Mouse (Mus musculus) C2C12 (cell line): ENCODE measurements around the gene Specc1. TPM values are rescaled to one million over a fixed set of nuclear protein-coding genes. Genes with fewer than 3 reads are reported as not detected.

Experiments
- H3K27me3 ChIP-seq: one replicate; pipeline ENCODE4 v1.6.1; 2011; ENCODE audit not compliant: control insufficient read depth, insufficient read depth, insufficient read length
- H3K36me3 ChIP-seq: one replicate; pipeline ENCODE4 v1.6.1; 2011; ENCODE audit not compliant: control insufficient read depth, insufficient read depth
- H3K4me3 ChIP-seq: one replicate; pipeline ENCODE4 v1.5.1; 2011; ENCODE audit warnings: mild to moderate bottlenecking, control low read depth; ENCODE audit not compliant: poor library complexity, insufficient read depth, severe bottlenecking
- H3K79me2 ChIP-seq: one replicate; pipeline ENCODE4 v1.6.1; 2011; ENCODE audit not compliant: control insufficient read depth, insufficient read depth
- H3K79me3 ChIP-seq: one replicate; pipeline ENCODE4 v1.6.1; 2011; ENCODE audit warnings: low read depth, control low read depth
- H3ac ChIP-seq: one replicate; pipeline ENCODE3; 2011; ENCODE audit warnings: low read depth; ENCODE audit not compliant: control insufficient read depth, insufficient read length
- CEBPB ChIP-seq: IDR thresholded peaks from one replicate; pipeline ENCODE4 v1.6.1; 2011; ENCODE audit warnings: low read depth, mild to moderate bottlenecking, control low read depth, moderate library complexity
- CTCF ChIP-seq: IDR thresholded peaks from one replicate; pipeline ENCODE4 v1.5.1; 2011; ENCODE audit not compliant: control insufficient read depth, insufficient read depth, insufficient read length
- FOSL1 ChIP-seq: IDR thresholded peaks from one replicate; pipeline ENCODE4 v1.8.0; 2011; ENCODE audit warnings: mild to moderate bottlenecking, low read length; ENCODE audit not compliant: poor library complexity, insufficient read depth, severe bottlenecking
- MAX ChIP-seq: IDR thresholded peaks from one replicate; pipeline ENCODE4 v1.6.1; 2011; ENCODE audit warnings: mild to moderate bottlenecking, control low read depth
- MYOD1 ChIP-seq: IDR thresholded peaks from one replicate; pipeline ENCODE4 v1.6.1; 2011; ENCODE audit warnings: low read depth; ENCODE audit not compliant: control insufficient read depth, insufficient read length
- MYOG ChIP-seq: IDR thresholded peaks from one replicate; pipeline ENCODE4 v1.6.1; 2011; ENCODE audit not compliant: control insufficient read depth, insufficient read length; ENCODE audit errors: extremely low read depth
- USF1 ChIP-seq: IDR thresholded peaks from one replicate; pipeline ENCODE4 v1.6.1; 2011; ENCODE audit warnings: low read depth, mild to moderate bottlenecking, control low read depth, moderate library complexity
- polyA plus RNA-seq: library from polyadenylated mRNA; unstranded; fragments of >200 nt; fragmentation: generic; extraction: Trizol; gene quantifications from one replicate; pipeline ENCODE4 v1.2.1, GENCODE M21; 2012; ENCODE audit warnings: missing spikeins

Gene Specc1
- polyA plus RNA-seq, 1 experiment: 59.2 TPM

- Histone ChIP-seq H3ac (no peak overlapping the region), H3K27me3 (no peaks in the 10 kb centered on the region), H3K4me3 (no peak overlapping the region), H3K79me2 (no peaks in the 10 kb centered on the region), H3K36me3 (no peaks in the 10 kb centered on the region), H3K79me3 (no peaks in the 10 kb centered on the region)
- TF ChIP-seq FOSL1 (peak; percentile 40), MAX (peak; percentile 78), USF1 (no peak), MYOG (no peak), MYOD1 (peak; percentile 28)
Measured at GRCm38 (mm10) chr11:61970901-61971300, 14.3 kb downstream of the Specc1 start.

DNA sequence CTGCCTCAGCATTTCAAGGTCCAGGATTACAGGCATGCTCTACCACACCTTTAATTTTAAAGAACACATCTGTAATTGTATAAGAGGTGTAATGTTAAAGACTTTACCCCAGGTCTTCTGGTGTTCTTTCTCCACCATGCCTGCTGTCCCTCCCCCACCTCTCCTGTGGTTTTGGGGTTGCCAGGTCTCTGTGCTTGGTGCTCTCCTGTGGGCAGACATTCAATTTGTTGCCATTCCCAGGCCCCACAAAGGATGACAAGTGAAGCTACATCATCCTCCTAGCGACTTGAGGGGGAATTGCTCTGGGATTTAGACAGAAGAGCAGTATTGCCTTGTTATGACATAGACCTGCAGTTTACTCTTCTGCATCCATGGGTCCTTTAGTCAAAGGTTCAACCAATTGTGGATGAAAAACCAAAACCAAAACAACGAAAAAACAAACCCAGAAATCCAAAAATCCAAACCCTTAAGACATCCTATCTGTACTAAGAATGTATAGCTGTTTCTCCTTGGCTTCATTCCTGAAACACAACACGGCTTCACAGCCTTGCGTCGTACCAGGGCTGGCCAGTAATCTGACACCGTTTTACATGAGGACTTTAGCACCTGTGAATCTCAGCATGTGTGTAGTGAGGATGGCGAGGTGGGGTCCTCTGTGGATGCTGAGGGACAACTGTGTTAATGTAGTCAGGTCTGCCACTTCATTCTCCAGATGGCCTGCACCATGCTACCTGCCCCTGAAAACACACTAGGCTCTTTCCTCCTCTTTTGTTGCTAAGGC is 15.1 kb downstream of the Specc1 start:
- Histone ChIP-seq H3K36me3 (no peaks in the 10 kb centered on the region), H3K79me2 (no peaks in the 10 kb centered on the region), H3K4me3 (no peak overlapping the region), H3ac (no peak overlapping the region), H3K27me3 (no peaks in the 10 kb centered on the region), H3K79me3 (no peaks in the 10 kb centered on the region)
- TF ChIP-seq CTCF (no peak), CEBPB (no peak), MAX (no peak), USF1 (no peak), MYOG (no peak), FOSL1 (no peak)

DNA sequence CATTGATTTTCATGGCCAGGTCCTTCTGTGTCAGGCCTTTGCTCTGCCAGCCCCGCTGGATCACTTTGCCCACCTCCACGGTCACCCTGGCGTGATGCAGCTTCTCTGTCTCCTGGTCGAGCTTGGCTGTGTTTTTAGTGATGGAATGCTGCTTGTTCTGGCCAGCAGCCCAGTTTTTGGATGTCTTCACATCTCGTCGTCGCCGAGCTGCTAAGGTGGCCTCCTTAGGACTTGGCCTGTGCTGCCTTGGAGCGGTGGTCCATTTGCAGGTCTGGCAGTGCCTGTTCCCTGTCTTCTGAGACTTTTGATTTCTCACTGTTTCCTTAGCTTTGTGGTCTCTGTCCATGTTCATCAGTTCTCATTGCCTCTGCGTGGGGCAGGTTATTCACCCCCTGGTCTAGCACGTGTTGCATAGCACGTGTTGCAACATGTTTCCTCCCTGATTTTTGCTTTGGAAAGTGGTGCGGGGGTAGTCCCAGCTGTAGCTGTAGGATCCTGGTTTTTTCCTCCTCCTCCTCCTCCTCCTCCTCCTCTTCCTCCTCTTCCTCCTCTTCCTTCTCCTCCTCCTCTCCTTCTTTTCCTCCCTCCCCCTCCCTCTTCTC is 17.6 kb downstream of the Specc1 start:
- H3K27me3 ChIP-seq: no peaks in the 10 kb centered on the region
- TF ChIP-seq MYOD1 (no peak), MYOG (no peak), CTCF (no peak), USF1 (no peak), FOSL1 (no peak), MAX (no peak), CEBPB (no peak)
- no peak overlapping the region for H3K4me3 ChIP-seq
- no peaks in the 10 kb centered on the region for H3K79me3 ChIP-seq
- no peak overlapping the region for H3ac ChIP-seq
- no peaks in the 10 kb centered on the region for H3K36me3 ChIP-seq
- no peaks in the 10 kb centered on the region for H3K79me2 ChIP-seq

DNA sequence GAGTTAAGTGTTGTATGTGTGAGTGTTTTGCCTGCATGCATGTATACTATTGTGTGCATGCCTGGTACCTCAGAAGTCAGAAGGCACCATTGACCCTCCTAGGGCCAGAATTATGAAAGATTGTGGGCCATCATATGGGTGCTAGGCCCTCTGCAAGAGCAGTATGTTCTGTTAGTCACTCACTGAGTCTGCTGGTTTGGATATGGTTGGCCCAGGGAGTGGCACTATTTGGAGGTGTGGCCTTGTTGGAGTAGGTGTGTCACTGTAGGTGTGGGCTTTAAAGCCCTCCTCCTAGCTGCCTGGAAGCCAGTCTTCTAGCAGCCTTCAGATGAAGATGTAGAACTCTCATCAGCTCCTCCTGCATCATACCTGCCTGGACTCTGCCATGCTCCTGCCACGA is 19.2 kb downstream of the Specc1 start:
- Histone ChIP-seq H3K36me3 (no peaks in the 10 kb centered on the region), H3K27me3 (no peaks in the 10 kb centered on the region), H3ac (no peak overlapping the region), H3K79me2 (no peaks in the 10 kb centered on the region), H3K4me3 (no peak overlapping the region), H3K79me3 (no peaks in the 10 kb centered on the region)
- no peak for TF ChIP-seq MAX
- TF ChIP-seq USF1: no peak
- no peak for TF ChIP-seq CTCF
- TF ChIP-seq MYOG: no peak
- TF ChIP-seq CEBPB: no peak
- TF ChIP-seq MYOD1: no peak
- TF ChIP-seq FOSL1: no peak

- TF ChIP-seq MAX (no peak), CTCF (no peak), FOSL1 (no peak), MYOD1 (no peak), CEBPB (no peak), MYOG (no peak), USF1 (no peak)
- no peak overlapping the region for H3K4me3 ChIP-seq
- no peaks in the 10 kb centered on the region for H3K27me3 ChIP-seq
- H3K79me3 ChIP-seq: no peaks in the 10 kb centered on the region
- no peaks in the 10 kb centered on the region for H3K36me3 ChIP-seq
- H3K79me2 ChIP-seq: no peaks in the 10 kb centered on the region
- no peak overlapping the region for H3ac ChIP-seq
Measured at GRCm38 (mm10) chr11:61981285-61981684, 24.7 kb downstream of the Specc1 start.
